Mouse (Mus musculus) gastrocnemius, postnatal 4 days (tissue): ENCODE measurements at regions not wholly inside any gene's neighbourhood (a gene's known extent, or its start where the extent isn't known, plus 50 kb on each side); places are given as distances from the start of the nearest gene placed in this dataset.

Source experiments
- DNase-seq, 2 experiments: peaks; one replicate each; pipeline ENCODE4 v3.0.0; 2021 to 2022; ENCODE audit warnings: low spot score in 2 of 2, mixed read lengths in 2 of 2

- no peak for DNase-seq
Measured at GRCm38 (mm10) chr6:104916787-104917186, 424.2 kb downstream of the Cntn6 start.

GRCm38 (mm10) chr6:104922577-104922976 lies 430.0 kb downstream of the Cntn6 start:
- no peak for DNase-seq

- DNase-seq = no peak
Measured at GRCm38 (mm10) chr6:104926088-104926487, 433.5 kb downstream of the Cntn6 start.

- DNase-seq = no peak
Measured at GRCm38 (mm10) chr6:104930284-104930683, 437.7 kb downstream of the Cntn6 start.

- no peak for DNase-seq
Measured at GRCm38 (mm10) chr6:104932153-104932552, 439.6 kb downstream of the Cntn6 start.

- no peak for DNase-seq
Measured at GRCm38 (mm10) chr6:104939134-104939533, 446.5 kb downstream of the Cntn6 start.

GRCm38 (mm10) chr6:104974517-104974916 lies 481.9 kb downstream of the Cntn6 start:
- no peak for DNase-seq

GRCm38 (mm10) chr6:104984144-104984543 lies 491.6 kb downstream of the Cntn6 start:
- no peak for DNase-seq

- no peak for DNase-seq
Measured at GRCm38 (mm10) chr6:104989863-104990262, 497.3 kb downstream of the Cntn6 start.

GRCm38 (mm10) chr6:104990366-104990765 lies 497.8 kb downstream of the Cntn6 start:
- no peak for DNase-seq

GRCm38 (mm10) chr6:104999601-105000000 lies 507.0 kb downstream of the Cntn6 start:
- DNase-seq = no peak

- no peak for DNase-seq
Measured at GRCm38 (mm10) chr6:105020672-105021071, 528.1 kb downstream of the Cntn6 start.

GRCm38 (mm10) chr6:105021174-105021573 lies 528.6 kb downstream of the Cntn6 start:
- DNase-seq = no peak

- no peak for DNase-seq
Measured at GRCm38 (mm10) chr6:105066146-105066545, 573.6 kb downstream of the Cntn6 start.

GRCm38 (mm10) chr6:105090882-105091281 lies 586.6 kb upstream of the Cntn4 start:
- DNase-seq = peak in 1 of 2 experiments; percentile 13
